Mouse (Mus musculus): ENCODE results near the gene Tbc1d22b. TPM values are rescaled to one million over a fixed set of nuclear protein-coding genes. Genes with fewer than 3 reads are reported as not detected.

Tbc1d22b gene
- polyA plus RNA-seq, 1 experiment from 2014 or later, result 2.9 TPM

- no peak overlapping the region for H3K4me3 ChIP-seq (replicated peaks)
- H3K4me2 ChIP-seq, result no peak overlapping the region
- H3K27ac ChIP-seq (replicated peaks), result no peak overlapping the region
- H3K4me1 ChIP-seq (replicated peaks), result 0 out of 2 replicates have a peak, but pooled peaks cover 2% of the 10 kb centered on the region
- H3K27me3 ChIP-seq, result no peaks in the 10 kb centered on the region
- no peaks in the 10 kb centered on the region for H3K36me3 ChIP-seq (replicated peaks)
- H3K9ac ChIP-seq, result no peak overlapping the region
- WGBS (ENCODE audit: insufficient replicate concordance), result 77% methylated on average over 19 of the region's 19 CpGs
- no peaks in the 10 kb centered on the region for H3K9me3 ChIP-seq (replicated peaks)
- ATAC-seq (ENCODE audit: insufficient read depth), result no peak
These were observed 6.5 kb upstream of the Tbc1d22b start for GRCm38 (mm10) chr17:29542831-29543690.

- H3K27ac ChIP-seq (replicated peaks), result no peak overlapping the region
- H3K27me3 ChIP-seq, result no peaks in the 10 kb centered on the region
- peaks cover 4% of the 10 kb centered on the region for H3K4me1 ChIP-seq (replicated peaks)
- H3K36me3 ChIP-seq (replicated peaks), result no peaks in the 10 kb centered on the region
- no peaks in the 10 kb centered on the region for H3K9me3 ChIP-seq (replicated peaks)
- H3K4me2 ChIP-seq, result no peak overlapping the region
- H3K9ac ChIP-seq, result no peak overlapping the region
- ATAC-seq (ENCODE audit: insufficient read depth), result no peak
- WGBS (ENCODE audit: insufficient replicate concordance), result 57% methylated on average over 2 of the region's 2 CpGs
- H3K4me3 ChIP-seq (replicated peaks), result no peak overlapping the region
These were observed 5.5 kb upstream of the Tbc1d22b start for GRCm38 (mm10) chr17:29544064-29544463.

- no peaks in the 10 kb centered on the region for H3K9me3 ChIP-seq (replicated peaks)
- H3K27me3 ChIP-seq, result no peaks in the 10 kb centered on the region
- H3K9ac ChIP-seq, result no peak overlapping the region
- peaks cover 15% of the 10 kb centered on the region for H3K4me1 ChIP-seq (replicated peaks)
- WGBS (ENCODE audit: insufficient replicate concordance), result 86% methylated on average over 5 of the region's 5 CpGs
- H3K4me3 ChIP-seq (replicated peaks), result no peak overlapping the region
- no peak overlapping the region for H3K27ac ChIP-seq (replicated peaks)
- no peak overlapping the region for H3K4me2 ChIP-seq
- no peak for ATAC-seq (ENCODE audit: insufficient read depth)
- H3K36me3 ChIP-seq (replicated peaks), result no peaks in the 10 kb centered on the region
These were observed 4.3 kb upstream of the Tbc1d22b start for GRCm38 (mm10) chr17:29545241-29545640.

- Histone ChIP-seq H3K27me3 (no peaks in the 10 kb centered on the region), H3K4me2 (no peak overlapping the region), H3K9me3 (replicated peaks) (no peaks in the 10 kb centered on the region), H3K4me1 (replicated peaks) (peaks cover 37% of the 10 kb centered on the region), H3K4me3 (replicated peaks) (no peak overlapping the region), H3K36me3 (replicated peaks) (no peaks in the 10 kb centered on the region), H3K9ac (no peak overlapping the region), H3K27ac (replicated peaks) (no peak overlapping the region)
- 64% methylated on average over 3 of the region's 3 CpGs for WGBS (ENCODE audit: insufficient replicate concordance)
- no peak for ATAC-seq (ENCODE audit: insufficient read depth)
These were observed 1.1 kb upstream of the Tbc1d22b start for GRCm38 (mm10) chr17:29548494-29548893.

GRCm38 (mm10) chr17:29548994-29549393, 591 bp upstream of the Tbc1d22b start:
- no peak overlapping the region for H3K27ac ChIP-seq (replicated peaks)
- peak overlapping the region; percentile 96 for H3K4me2 ChIP-seq
- no peak overlapping the region for H3K9ac ChIP-seq
- no peaks in the 10 kb centered on the region for H3K36me3 ChIP-seq (replicated peaks)
- H3K9me3 ChIP-seq (replicated peaks), result no peaks in the 10 kb centered on the region
- no peak for ATAC-seq (ENCODE audit: insufficient read depth)
- 25% methylated on average over 8 of the region's 8 CpGs for WGBS (ENCODE audit: insufficient replicate concordance)
- no peaks in the 10 kb centered on the region for H3K27me3 ChIP-seq
- peaks cover 40% of the 10 kb centered on the region for H3K4me1 ChIP-seq (replicated peaks)
- H3K4me3 ChIP-seq (replicated peaks), result peak overlapping the region; percentile 74

GRCm38 (mm10) chr17:29551019-29551418, 1.4 kb downstream of the Tbc1d22b start:
- H3K27ac ChIP-seq (replicated peaks), result no peak overlapping the region
- 17% methylated on average over 6 of the region's 6 CpGs for WGBS (ENCODE audit: insufficient replicate concordance)

GRCm38 (mm10) chr17:29552162-29552732, 2.7 kb downstream of the Tbc1d22b start, which contains the start of gene Tmem217:
Tmem217 (minus strand) TSS chr17:29552385.
- 75% methylated on average over 5 of the region's 5 CpGs for WGBS (ENCODE audit: insufficient replicate concordance)
- ATAC-seq (ENCODE audit: insufficient read depth), result no peak
- no peak within 1 kb of the TSS for H3K4me3 ChIP-seq (replicated peaks)
- H3K4me2 ChIP-seq, result peak within 1 kb of the TSS; percentile 96
- H3K27me3 ChIP-seq, result no peaks in the 10 kb centered on the region
- H3K27ac ChIP-seq (replicated peaks), result no peak within 1 kb of the TSS
- H3K9me3 ChIP-seq (replicated peaks), result no peaks in the 10 kb centered on the region
- H3K36me3 ChIP-seq (replicated peaks), result no peaks in the 10 kb centered on the region
- H3K4me1 ChIP-seq (replicated peaks), result peaks cover 44% of the 10 kb centered on the region
- H3K9ac ChIP-seq, result no peak within 1 kb of the TSS

More at GRCm38 (mm10) chr17:29551019-29551418, 1.4 kb downstream of the Tbc1d22b start:
- H3K4me1 ChIP-seq (replicated peaks), result peaks cover 44% of the 10 kb centered on the region
- no peak overlapping the region for H3K9ac ChIP-seq
- no peaks in the 10 kb centered on the region for H3K9me3 ChIP-seq (replicated peaks)
- peak overlapping the region; percentile 74; the same call in 1 of the 2 replicates for H3K4me3 ChIP-seq (replicated peaks)
- no peak for ATAC-seq (ENCODE audit: insufficient read depth)
- no peaks in the 10 kb centered on the region for H3K27me3 ChIP-seq
- H3K36me3 ChIP-seq (replicated peaks), result no peaks in the 10 kb centered on the region
- H3K4me2 ChIP-seq, result peak overlapping the region; percentile 96

- H3K27ac ChIP-seq (replicated peaks), result peak overlapping the region; percentile 26; the same call in 1 of the 2 replicates
- no peak overlapping the region for H3K9ac ChIP-seq
- no peaks in the 10 kb centered on the region for H3K36me3 ChIP-seq (replicated peaks)
- H3K4me3 ChIP-seq (replicated peaks), result no peak overlapping the region
- no peaks in the 10 kb centered on the region for H3K9me3 ChIP-seq (replicated peaks)
- H3K27me3 ChIP-seq, result no peaks in the 10 kb centered on the region
- no peak overlapping the region for H3K4me2 ChIP-seq
- peak; percentile 53 for ATAC-seq (ENCODE audit: insufficient read depth)
- peaks cover 42% of the 10 kb centered on the region for H3K4me1 ChIP-seq (replicated peaks)
These were observed 4.6 kb downstream of the Tbc1d22b start for GRCm38 (mm10) chr17:29554176-29554575.

- H3K27ac ChIP-seq (replicated peaks), result no peak overlapping the region
- 82% methylated on average over 10 of the region's 10 CpGs for WGBS (ENCODE audit: insufficient replicate concordance)
- peaks cover 19% of the 10 kb centered on the region for H3K4me1 ChIP-seq (replicated peaks)
- H3K9me3 ChIP-seq (replicated peaks), result no peaks in the 10 kb centered on the region
- H3K27me3 ChIP-seq, result no peaks in the 10 kb centered on the region
- H3K4me3 ChIP-seq (replicated peaks), result no peak overlapping the region
- H3K4me2 ChIP-seq, result no peak overlapping the region
- no peak for ATAC-seq (ENCODE audit: insufficient read depth)
- H3K36me3 ChIP-seq (replicated peaks), result no peaks in the 10 kb centered on the region
- H3K9ac ChIP-seq, result no peak overlapping the region
These were observed 6.9 kb downstream of the Tbc1d22b start for GRCm38 (mm10) chr17:29556456-29556855.

- Histone ChIP-seq H3K27me3 (no peaks in the 10 kb centered on the region), H3K9ac (no peak overlapping the region), H3K4me3 (replicated peaks) (no peak overlapping the region), H3K4me2 (no peak overlapping the region), H3K36me3 (replicated peaks) (no peaks in the 10 kb centered on the region), H3K9me3 (replicated peaks) (no peaks in the 10 kb centered on the region), H3K4me1 (replicated peaks) (peaks cover 16% of the 10 kb centered on the region), H3K27ac (replicated peaks) (no peak overlapping the region)
- 58% methylated on average over 7 of the region's 7 CpGs for WGBS (ENCODE audit: insufficient replicate concordance)
- no peak for ATAC-seq (ENCODE audit: insufficient read depth)
These were observed 7.3 kb downstream of the Tbc1d22b start for GRCm38 (mm10) chr17:29556893-29557292.

GRCm38 (mm10) chr17:29558476-29558875, 8.9 kb downstream of the Tbc1d22b start:
- Histone ChIP-seq H3K4me1 (replicated peaks) (peaks cover 7% of the 10 kb centered on the region), H3K36me3 (replicated peaks) (no peaks in the 10 kb centered on the region), H3K4me3 (replicated peaks) (no peak overlapping the region), H3K9ac (no peak overlapping the region), H3K9me3 (replicated peaks) (no peaks in the 10 kb centered on the region), H3K27ac (replicated peaks) (no peak overlapping the region), H3K27me3 (no peaks in the 10 kb centered on the region), H3K4me2 (no peak overlapping the region)
- 68% methylated on average over 5 of the region's 5 CpGs for WGBS (ENCODE audit: insufficient replicate concordance)
- ATAC-seq (ENCODE audit: insufficient read depth), result no peak

Measured in liver, embryonic 15.5 days (tissue).